Mouse (Mus musculus): ENCODE measurements at regions not wholly inside any gene's neighbourhood (a gene's known extent, or its start where the extent isn't known, plus 50 kb on each side); places are given as distances from the start of the nearest gene placed in this dataset.

GRCm38 (mm10) chr11:18581997-18582780 lies 436.6 kb downstream of the Meis1 start:
- no peak for DNase-seq (ENCODE audit: low spot score in 2 of 2)

- no peak for DNase-seq (ENCODE audit: low spot score in 2 of 2)
Observed at GRCm38 (mm10) chr11:18581078-18581800, 437.5 kb downstream of the Meis1 start.

DNA sequence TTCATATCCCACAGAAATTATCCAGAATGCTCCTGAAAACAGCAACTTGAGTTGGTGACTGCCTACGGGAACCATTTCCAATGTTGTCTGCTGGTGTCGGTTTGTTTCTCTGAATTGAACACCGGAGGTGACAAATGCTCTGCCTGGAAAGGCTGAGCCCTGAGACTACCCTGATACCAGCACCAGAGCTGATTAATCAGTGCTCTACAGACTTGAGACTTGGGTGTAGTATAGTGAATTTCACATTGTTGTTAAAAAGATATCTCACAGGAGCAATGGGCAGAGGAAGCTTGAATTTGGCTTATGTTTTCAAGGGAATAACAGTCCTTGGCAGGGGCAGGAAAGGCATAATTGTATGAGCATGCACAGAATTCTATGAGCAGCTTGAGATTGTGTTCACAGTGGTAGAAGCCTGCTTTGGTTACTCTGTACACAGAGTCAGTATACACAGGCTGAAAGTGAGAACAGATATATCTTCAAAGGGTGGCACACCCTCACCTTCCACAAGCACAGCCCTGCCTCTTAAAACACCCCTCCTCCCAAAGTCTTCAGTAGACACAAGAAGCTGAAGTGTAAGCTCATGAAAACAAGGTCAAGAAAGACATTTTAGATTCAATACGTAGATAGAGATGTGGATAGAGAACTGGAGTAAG lies 447.1 kb downstream of the Meis1 start:
- no peak for DNase-seq (ENCODE audit: low spot score in 2 of 2)

GRCm38 (mm10) chr11:18563011-18563410 lies 455.8 kb downstream of the Meis1 start:
- no peak for DNase-seq (ENCODE audit: low spot score in 2 of 2)

- DNase-seq (ENCODE audit: low spot score in 2 of 2) = no peak
Observed at GRCm38 (mm10) chr11:18558665-18559064, 460.1 kb downstream of the Meis1 start.

GRCm38 (mm10) chr11:18535592-18535857 lies 483.3 kb downstream of the Meis1 start:
- no peak for DNase-seq (ENCODE audit: low spot score in 2 of 2)

DNA sequence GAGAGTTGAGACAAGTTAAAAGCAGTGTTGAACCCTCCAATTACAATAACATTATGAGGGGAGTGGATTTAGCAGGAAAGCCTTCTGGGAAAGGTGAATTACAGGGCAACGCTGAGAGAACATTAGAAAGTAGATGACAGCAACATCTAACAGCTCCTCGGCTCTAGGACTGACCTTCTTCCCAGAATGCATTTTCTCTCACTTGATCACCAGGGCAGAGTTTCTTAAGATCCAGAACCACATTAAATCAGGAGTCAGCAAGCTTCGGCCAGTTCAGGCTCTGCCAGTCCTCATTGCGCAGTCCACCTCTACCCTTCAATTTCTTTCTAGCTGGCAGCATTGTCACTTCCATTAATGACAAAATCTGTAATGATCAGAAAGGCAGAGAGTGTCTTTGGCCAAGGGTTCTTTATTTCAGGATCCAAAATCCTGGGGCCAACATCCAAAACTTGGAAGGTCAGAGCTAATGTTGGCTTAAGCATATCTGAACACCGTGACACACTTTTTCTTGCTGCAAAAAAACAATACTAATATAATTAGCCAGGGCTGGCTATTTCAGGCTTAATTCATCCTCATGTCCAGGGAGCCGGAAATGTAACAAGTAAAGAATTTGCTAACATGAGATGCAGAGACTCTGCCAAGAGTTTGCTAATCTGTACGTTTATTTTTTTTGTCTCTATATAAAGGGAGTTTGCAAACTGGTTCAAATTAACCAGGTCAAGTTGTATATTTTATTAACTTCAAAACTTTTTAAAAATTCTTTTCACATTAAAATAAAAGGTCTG lies 483.8 kb downstream of the Meis1 start:
- no peak for DNase-seq (ENCODE audit: low spot score in 2 of 2)

- peak in 1 of 2 experiments; percentile 29 for DNase-seq (ENCODE audit: low spot score in 2 of 2)
Observed at GRCm38 (mm10) chr11:18531264-18532110, 487.3 kb downstream of the Meis1 start.

DNA sequence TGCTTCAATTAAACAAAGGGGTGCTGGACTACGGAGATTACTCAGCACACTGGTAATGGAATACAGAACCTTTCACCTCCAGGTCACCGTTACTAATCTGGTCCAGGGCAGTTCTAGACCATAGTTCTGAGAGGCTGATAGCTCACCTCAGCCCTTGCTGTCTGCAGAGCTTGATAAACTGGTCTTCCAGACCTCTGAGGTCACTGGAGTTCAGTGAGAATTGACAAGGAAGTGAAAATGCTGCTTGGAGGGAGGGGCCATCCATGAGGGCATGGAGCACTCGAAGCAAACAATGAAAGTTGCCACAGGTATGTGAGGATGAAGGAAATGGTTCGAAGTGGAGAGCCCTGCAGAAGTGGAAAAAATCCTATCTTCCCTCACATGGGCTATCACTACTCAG lies 490.2 kb downstream of the Meis1 start:
- DNase-seq (ENCODE audit: low spot score in 2 of 2) = no peak

GRCm38 (mm10) chr11:18495108-18495757 lies 523.6 kb downstream of the Meis1 start:
- DNase-seq (ENCODE audit: low spot score in 2 of 2) = no peak

DNA sequence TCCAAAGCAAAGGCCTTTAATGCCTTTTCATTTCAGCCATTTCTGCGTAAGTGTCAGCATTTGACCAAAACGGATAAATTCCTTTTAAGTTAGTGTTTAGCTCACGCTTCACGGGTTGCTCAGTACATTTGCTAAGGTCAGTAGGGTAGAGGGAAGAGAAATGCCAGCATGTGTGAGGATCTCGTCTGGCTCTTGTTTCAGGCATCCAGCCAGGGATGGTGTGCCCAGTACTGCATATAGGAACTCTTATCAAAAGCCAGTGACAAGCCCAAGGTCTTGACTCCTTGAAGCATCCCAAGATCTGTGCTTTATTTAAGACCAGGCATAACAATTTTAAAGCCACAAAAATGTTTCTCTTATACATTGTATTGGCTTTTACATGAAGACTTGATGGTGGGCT lies 524.8 kb downstream of the Meis1 start:
- no peak for DNase-seq (ENCODE audit: low spot score in 2 of 2)

DNA sequence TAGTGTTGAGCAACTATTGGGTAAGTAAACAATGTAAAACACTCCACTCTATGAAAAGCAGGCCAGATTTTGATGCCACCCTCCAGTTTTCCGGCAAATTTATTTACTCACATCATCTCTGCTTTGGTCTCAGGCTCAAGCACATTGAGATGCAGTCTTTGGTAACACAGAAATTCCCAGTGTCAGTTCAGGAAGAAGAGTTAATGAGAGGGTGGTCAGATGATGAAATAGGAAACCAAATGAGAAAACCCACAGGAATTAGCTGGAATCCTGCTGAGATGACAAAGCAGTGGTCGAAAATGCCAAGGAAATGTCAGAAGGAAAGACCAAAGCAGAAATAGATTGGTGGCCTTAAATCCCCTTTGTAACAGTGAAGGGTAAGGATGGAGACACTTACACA lies 525.7 kb downstream of the Meis1 start:
- no peak for DNase-seq (ENCODE audit: low spot score in 2 of 2)

DNA sequence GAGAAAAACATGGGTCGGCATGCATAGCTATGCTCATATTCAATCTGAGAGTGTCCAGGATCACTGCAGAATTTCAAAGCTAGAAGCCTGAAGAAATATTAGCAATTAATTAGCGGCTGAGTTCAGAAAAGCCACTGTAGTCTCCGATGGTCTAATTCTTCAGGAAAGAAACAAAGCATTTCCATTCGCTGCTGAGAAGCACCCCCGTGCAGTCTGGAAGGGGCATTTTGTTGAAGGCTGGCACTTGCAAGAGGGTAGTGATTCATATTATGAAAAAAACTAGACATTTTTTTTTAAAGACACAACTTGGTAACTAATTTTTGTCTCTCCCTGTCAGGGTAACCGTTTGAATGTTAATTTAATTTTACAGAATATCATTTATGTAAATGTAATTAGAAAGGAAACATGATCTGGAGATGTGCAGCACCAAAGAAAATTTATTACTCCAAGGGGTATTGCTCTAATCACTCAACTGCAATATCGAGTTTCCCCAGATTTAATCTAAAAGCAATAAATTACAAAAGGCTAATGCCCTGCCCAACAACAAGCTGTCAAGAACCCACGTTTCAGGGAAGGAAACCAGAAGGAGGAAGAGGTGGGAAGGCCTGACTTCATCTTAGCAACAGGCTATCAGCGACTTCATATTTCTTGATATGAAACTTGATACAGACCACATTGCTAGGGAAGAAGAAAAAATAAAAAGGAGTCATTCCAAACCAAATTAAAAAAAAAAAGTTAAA lies 529.1 kb downstream of the Meis1 start:
- no peak for DNase-seq (ENCODE audit: low spot score in 2 of 2)

DNA sequence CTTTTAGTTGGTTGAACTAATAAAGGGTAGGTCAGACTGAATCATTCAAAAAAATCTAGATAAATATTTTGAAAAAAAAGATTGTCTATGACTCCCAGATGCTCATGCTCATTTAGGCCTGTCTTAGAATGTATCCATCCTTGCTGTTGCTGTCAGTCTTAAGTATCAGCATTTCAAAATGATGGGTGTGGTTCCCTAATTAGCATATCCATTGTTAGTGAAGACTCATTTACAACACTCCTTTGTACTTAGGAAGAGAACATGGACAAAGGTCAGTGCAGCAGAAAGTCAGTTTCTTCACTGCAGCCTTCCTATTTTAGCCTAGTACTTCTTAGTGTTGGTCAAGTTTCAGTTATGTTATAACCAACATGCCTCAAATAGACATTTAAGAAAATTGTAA lies 525.2 kb upstream of the Etaa1 start:
- DNase-seq (ENCODE audit: low spot score in 2 of 2) = no peak

- DNase-seq (ENCODE audit: low spot score in 2 of 2) = no peak
Observed at GRCm38 (mm10) chr11:18451271-18451670, 497.6 kb upstream of the Etaa1 start.

GRCm38 (mm10) chr11:18448879-18449278 lies 495.2 kb upstream of the Etaa1 start:
- no peak for DNase-seq (ENCODE audit: low spot score in 2 of 2)

DNA sequence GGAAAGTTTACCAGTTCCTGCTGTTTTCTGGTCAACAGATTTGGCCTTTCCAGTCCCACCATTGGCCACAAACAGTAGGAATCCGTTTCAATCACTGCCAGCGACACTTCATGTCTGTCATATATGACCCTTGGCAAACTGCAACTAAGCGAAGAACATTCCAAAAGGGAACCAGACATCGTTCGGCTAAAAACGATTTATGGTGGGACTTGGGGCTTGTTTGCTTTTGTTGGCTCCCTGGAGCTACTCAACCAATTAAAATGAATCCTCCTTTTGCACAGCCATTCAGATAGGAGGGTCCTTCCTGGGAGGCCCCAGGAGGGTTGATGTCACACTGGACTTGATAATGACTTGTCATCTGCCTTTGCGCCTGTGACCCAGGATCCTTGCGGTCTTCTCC lies 490.9 kb upstream of the Etaa1 start:
- no peak for DNase-seq (ENCODE audit: low spot score in 2 of 2)

GRCm38 (mm10) chr11:18444101-18444500 lies 490.4 kb upstream of the Etaa1 start:
- DNase-seq (ENCODE audit: low spot score in 2 of 2) = no peak

DNA sequence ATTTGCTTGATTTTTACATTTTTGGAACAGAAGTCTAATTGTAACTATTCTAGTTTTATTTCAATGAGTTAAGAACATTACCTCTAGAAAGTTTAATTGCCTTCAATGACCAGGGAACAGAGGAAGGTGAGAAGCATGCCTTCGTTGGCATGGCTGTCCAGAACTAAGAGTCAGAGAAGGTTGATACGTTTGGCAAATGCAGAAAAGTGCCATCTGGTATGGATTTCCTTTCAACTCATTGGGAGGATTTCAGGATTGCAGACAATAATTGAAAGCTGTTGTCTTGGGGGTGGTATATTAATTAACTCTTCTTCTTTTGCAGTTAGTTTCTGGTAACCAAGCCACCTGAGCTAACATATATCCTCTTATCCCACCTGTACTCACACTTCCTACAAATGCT lies 489.5 kb upstream of the Etaa1 start:
- no peak for DNase-seq (ENCODE audit: low spot score in 2 of 2)

Data from urinary bladder, postnatal 4 days (tissue).